Mouse (Mus musculus) urinary bladder, postnatal 36 days (tissue): ENCODE data around the gene Prkar1a.

Source experiments
- DNase-seq, 2 experiments: peaks; one replicate each; pipeline ENCODE4 v3.0.0; 2022; ENCODE audit warnings: low spot score in 2 of 2, mixed read lengths in 1 of 2

The Prkar1a gene

DNA sequence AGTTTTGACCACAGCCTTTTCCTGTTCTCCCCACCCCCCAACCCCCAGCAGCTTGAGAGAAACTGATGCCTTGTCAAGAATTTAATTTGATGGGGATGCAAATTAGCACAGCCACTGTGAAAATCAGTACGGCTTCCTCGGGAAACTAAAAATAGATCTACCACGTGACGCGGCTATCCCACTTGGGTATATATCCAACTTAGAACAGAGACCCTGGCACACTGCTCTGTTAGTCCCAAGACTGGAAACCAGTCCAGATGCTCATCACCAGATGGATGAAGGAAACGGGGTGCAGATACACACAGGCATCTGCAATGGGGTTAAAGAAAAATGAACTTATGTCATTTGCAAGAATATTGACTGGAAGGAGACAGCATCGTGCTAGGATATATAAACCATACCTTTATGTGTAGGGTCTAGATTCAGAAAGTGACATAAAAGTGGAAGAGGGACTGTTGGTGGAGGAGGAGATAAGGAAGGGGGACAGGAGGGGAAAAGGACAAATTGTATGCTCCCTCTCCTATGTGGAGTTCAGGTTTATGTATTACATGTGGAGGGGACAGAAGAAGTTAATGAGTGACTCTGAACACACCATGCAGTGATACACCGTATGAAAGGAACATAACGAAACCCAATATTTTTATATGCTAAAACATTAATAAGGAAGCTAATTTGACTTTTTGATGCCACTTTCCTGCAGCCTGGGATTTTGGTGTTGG, 56.3 kb downstream of the Prkar1a start:
- no peak for DNase-seq

DNA sequence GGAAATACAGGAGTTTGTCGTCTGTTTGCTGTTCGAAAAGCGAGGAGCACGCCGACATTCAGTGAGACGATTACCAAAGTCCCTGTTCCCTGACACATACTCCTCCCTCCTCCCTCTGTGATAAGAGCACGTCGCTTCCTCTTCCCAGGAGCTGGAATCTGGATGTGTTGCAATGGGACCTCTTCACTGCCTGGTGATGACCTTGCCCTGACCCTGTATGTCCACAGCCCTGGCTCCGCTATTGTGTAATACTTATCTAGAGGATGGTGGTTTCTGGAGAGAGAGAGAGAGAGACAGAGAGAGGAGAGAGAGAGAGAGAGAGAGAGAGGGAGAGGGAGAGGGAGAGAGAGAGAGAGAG, 56.8 kb downstream of the Prkar1a start:
- DNase-seq: peak in 1 of 2 experiments; percentile 40

- no peak for DNase-seq
Observed at GRCm38 (mm10) chr11:109706586-109706985, 57.4 kb downstream of the Prkar1a start.

DNA sequence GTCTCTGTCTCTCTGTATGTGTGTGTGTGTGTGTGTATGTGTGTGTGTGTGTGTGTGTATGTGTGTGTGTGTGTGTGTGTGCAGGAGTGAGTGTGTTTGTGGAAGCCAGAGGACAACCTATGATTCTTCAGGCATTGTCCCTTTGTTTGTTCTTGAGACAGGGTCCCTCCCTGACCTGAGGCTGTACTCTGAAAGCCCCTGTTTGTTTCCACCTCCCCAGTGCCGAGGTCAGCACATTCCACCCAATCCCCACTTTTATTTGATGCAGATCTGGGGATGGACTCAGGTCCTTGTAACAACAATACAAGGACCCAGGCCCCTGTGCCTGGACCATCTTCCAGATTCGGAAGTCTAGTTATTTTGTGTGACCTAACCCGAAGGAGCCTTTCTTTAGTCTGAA, 58.2 kb downstream of the Prkar1a start:
- DNase-seq: no peak

DNA sequence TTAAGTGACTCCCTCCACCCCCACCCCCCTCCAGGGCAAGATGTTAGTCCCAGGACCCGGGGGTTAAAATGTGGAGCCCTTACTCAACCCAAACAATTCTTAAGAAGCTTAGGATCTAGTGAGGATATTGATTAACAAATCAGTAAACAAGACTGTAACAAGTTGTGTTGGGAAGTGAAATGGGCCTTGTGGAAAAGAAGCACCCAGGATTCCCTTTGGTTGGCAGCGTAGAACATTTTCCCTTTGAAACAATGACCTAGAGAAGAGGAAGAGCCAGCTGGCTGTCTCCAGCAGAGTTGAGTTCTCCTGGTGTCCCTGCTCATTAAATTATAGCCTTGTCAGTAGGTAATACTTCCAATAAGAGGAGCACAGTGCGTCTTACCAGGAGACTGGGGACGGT, 59.6 kb downstream of the Prkar1a start:
- DNase-seq: no peak

- DNase-seq: no peak
Observed at GRCm38 (mm10) chr11:109709501-109709900, 60.3 kb downstream of the Prkar1a start.

- DNase-seq: no peak
Observed at GRCm38 (mm10) chr11:109714341-109715247, 65.4 kb downstream of the Prkar1a start.

DNA sequence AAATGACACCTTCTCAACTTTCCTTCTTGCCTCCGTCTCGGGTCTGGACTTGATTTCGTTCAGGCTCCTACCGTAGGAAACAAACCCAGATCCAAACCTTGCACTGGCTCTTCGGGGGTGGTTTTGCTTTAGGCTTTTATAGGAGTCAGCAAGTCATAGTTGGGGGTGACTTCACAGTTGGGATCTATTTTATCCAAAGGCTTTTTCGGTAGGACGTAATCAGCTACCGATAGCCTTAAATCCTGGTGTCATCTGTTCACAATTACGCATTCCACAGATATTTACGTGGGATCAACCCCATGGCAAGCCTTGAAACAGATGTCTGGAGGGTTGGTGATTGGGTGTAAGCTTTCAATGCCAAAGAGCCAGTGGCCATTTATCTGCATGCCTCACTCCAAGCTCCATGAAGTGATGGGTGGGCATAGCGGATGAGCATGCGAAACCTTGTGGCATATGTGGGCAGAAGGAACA, 66.1 kb downstream of the Prkar1a start:
- DNase-seq: no peak

DNA sequence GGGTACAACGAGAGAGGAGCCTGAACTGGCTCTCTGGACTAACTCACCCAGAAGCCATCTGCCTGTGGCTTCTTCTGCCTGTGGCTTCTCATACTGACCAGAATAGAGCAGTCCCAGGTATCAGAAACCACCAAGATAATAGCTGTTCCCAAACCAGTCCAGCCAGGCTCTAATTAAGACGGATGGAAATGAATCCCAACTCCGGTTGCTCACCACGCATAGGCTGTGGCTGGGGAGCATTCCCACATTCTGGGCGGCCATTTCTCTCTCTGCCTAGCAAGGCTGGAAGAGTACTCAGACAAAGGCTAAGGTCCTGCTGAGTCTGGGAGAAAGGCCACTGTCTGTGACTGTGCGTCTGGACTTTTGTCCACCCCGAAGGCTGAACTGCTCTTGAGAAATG, 67.8 kb downstream of the Prkar1a start:
- DNase-seq: no peak

GRCm38 (mm10) chr11:109717448-109717847, 68.2 kb downstream of the Prkar1a start:
- no peak for DNase-seq

- DNase-seq: no peak
Observed at GRCm38 (mm10) chr11:109717966-109718895, 69.0 kb downstream of the Prkar1a start.
